Mouse (Mus musculus) bone marrow macrophage, adult 2 months (primary cell): ENCODE results near the gene Daw1.

Experiments used
- CTCF ChIP-seq: IDR thresholded peaks from 2 replicates; pipeline ENCODE4 v1.5.1; 2012; ENCODE audit warnings: low read depth, mild to moderate bottlenecking, low read length, moderate library complexity
- POLR2A ChIP-seq: IDR thresholded peaks from 2 replicates; pipeline ENCODE4 v1.6.1; 2012; ENCODE audit warnings: mild to moderate bottlenecking, low read depth, low read length, borderline replicate concordance

DNA sequence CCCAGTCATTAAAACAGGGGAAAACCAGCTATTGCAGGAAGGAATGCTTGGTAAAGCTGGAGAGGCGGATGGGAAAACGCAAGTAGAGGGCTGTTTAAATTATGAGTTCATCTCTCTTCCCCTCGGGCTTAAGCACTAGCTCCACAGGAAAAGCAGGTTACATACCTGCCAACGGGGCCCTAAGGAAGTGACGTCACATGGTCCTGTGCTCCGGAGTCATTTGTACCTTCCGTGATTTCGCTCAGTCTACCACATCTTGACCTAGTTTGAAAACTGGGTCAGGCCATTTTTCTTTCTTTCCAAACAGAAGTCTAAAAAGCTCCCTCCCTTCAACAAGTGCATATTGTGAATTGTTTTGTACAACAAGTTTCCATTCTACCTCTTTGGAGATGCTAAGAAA lies 21.7 kb upstream of the Daw1 start:
- no peak for TF ChIP-seq CTCF
- TF ChIP-seq POLR2A: no peak
